ENCODE assay signal across 8 mouse cellular contexts in the genomic region with DNA sequence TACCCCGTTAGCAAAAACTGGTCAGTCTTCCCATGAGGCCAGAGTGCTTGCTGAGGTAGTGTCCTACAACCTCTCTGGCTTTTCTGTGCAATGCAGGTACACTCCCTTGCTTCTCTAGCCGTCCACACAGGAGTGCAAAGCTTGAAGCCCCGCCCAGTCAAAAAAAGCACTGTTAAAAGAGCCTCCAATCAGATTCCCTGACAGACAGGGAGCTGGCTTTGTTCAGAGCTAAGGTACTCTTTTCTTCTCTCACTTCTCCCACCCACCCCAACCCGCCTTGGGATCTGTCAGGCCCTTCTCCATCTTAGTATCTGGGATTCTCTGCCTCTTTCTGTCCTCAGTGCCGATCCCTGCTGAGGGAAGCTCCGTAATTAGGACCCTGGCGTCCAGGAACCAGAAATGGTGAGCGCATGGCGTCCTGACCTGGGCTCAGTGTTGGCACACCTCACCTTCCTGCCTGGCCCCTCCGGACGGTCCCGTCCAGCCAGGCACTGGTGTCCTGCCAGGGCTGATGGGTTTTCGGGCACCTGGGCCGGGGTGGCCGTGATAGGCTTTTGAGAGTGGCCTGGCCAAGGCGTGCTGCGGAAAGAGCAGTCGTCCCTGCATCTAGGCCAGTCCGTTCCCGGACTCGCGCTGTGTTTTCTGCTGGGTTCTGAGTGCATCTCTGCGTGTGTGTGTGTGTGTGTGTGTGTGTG. TPM values are rescaled to one million over a fixed set of nuclear protein-coding genes. Genes with fewer than 3 reads are reported as not detected.
DNase-seq lines count a peak whose midpoint lies in the region; ATAC-seq and TF ChIP-seq lines count a peak whose summit lies in the region.

No protein-coding gene starts in this region.

- ATAC-seq in forebrain, embryonic 14.5 days: peak; percentile 92
- peak; percentile 85 for ATAC-seq in midbrain, embryonic 13.5 days

- H3K4me1 ChIP-seq in kidney, adult 2 months (ENCODE audit: control insufficient read depth, insufficient read depth, low read length): no peaks in the 10 kb centered on the region
- H3K4me1 ChIP-seq in forebrain, embryonic 14.5 days (ENCODE audit: control insufficient read depth, insufficient read depth, low read length): no peaks in the 10 kb centered on the region
- H3K4me1 ChIP-seq in midbrain, embryonic 13.5 days (replicated peaks): 0 out of 2 replicates have a peak, but pooled peaks cover 2% of the 10 kb centered on the region

- no peak for TF ChIP-seq CTCF in kidney, adult 2 months (conservative IDR thresholded peaks at IDR 0.05; ENCODE audit: insufficient read depth, insufficient read length, low read depth, low read length)

- no peaks in the 10 kb centered on the region for H3K9me3 ChIP-seq in forebrain, embryonic 14.5 days (replicated peaks; ENCODE audit: control insufficient read depth, low read length)
- no peaks in the 10 kb centered on the region for H3K9me3 ChIP-seq in midbrain, embryonic 13.5 days

- H3K4me2 ChIP-seq in forebrain, embryonic 14.5 days (ENCODE audit: low read length): peak overlapping the region; percentile 63
- H3K4me2 ChIP-seq in midbrain, embryonic 13.5 days (replicated peaks): peak overlapping the region; percentile 67

- H3K9ac ChIP-seq in forebrain, embryonic 14.5 days (ENCODE audit: low read length): peak overlapping the region; percentile 77
- H3K9ac ChIP-seq in midbrain, embryonic 13.5 days (replicated peaks): peak overlapping the region; percentile 82

- DNase-seq in kidney, adult 2 months: no peak
- no peak for DNase-seq in kidney, postnatal 10 days
- peak; percentile 66 for DNase-seq in cerebellum, adult 11-12 months
- peak; percentile 77 for DNase-seq in forebrain, embryonic 14.5 days (ENCODE audit: low spot score)
- DNase-seq in left cerebral cortex, postnatal 4 days: peak; percentile 18
- no peak for DNase-seq in thymus, postnatal 25 days
- DNase-seq in spleen, postnatal 10 days (ENCODE audit: low spot score in 2 of 2): no peak

- H3K4me3 ChIP-seq in kidney, adult 2 months (ENCODE audit: insufficient read depth, low read depth, low read length): peak overlapping the region; percentile 47
- peak overlapping the region; percentile 48 for H3K4me3 ChIP-seq in forebrain, embryonic 14.5 days (ENCODE audit: low read depth, low read length)
- H3K4me3 ChIP-seq in midbrain, embryonic 13.5 days (replicated peaks): peak overlapping the region; percentile 60

- H3K27me3 ChIP-seq in kidney, adult 2 months (replicated peaks; ENCODE audit: control insufficient read depth, insufficient read depth, low read length): no peaks in the 10 kb centered on the region; the same call in 1 of the 2 replicates
- no peaks in the 10 kb centered on the region for H3K27me3 ChIP-seq in forebrain, embryonic 14.5 days (replicated peaks; ENCODE audit: control insufficient read depth, insufficient read depth, low read length)
- no peaks in the 10 kb centered on the region for H3K27me3 ChIP-seq in midbrain, embryonic 13.5 days

- TF ChIP-seq POLR2A in kidney, adult 2 months (IDR thresholded peaks at IDR 0.05; ENCODE audit: low read depth, low read length): no peak

- intact Hi-C loops in left cerebral cortex, postnatal 4 days (cut with DNase I): no loop called here

- H3K36me3 ChIP-seq in kidney, adult 2 months (ENCODE audit: control insufficient read depth, insufficient read depth, low read length): no peaks in the 10 kb centered on the region
- no peaks in the 10 kb centered on the region for H3K36me3 ChIP-seq in forebrain, embryonic 14.5 days (ENCODE audit: control insufficient read depth, insufficient read depth, low read length)
- no peaks in the 10 kb centered on the region for H3K36me3 ChIP-seq in midbrain, embryonic 13.5 days

- H3K27ac ChIP-seq in kidney, adult 2 months (ENCODE audit: insufficient read depth, low read depth, low read length): no peak overlapping the region
- H3K27ac ChIP-seq in forebrain, embryonic 14.5 days (ENCODE audit: low read depth, low read length): no peak overlapping the region; the same call in 1 of the 2 replicates
- H3K27ac ChIP-seq in midbrain, embryonic 13.5 days: peak overlapping the region; percentile 65

- 16% methylated on average over 23 of the region's 23 CpGs for WGBS in kidney, adult 2 months
- WGBS in forebrain, embryonic 14.5 days: 14% methylated on average over 23 of the region's 23 CpGs
- WGBS in midbrain, embryonic 13.5 days: 12% methylated on average over 23 of the region's 23 CpGs

RNA-seq across cellular contexts. Expression of gene Zfp619, which starts 30.3 kb away (rescaled TPM):
- polyA plus RNA-seq in kidney, adult 2 months (2012; rRNA removed): 0.41 and 0.52 TPM in 2 replicates
- 4.8 and 4.9 TPM in 2 replicates for polyA plus RNA-seq in forebrain, embryonic 14.5 days (2014; fragmentation: Nextera tagmentation; extraction: Ambion mirVana)
- total RNA-seq in left cerebral cortex, postnatal 4 days (2021): 1 to 10 TPM; 5.6 to 6.1 TPM
- 4.3 and 4.6 TPM in 2 replicates for polyA plus RNA-seq in midbrain, embryonic 13.5 days (2015; fragmentation: Nextera tagmentation; extraction: Ambion mirVana)

Comparison
In these comparisons a context has a peak if more than half of its experiments do, and no peak if none do; other contexts are left out.
1. DNase-seq: peak in cerebellum, adult 11-12 months (single experiment), forebrain, embryonic 14.5 days (single experiment) and left cerebral cortex, postnatal 4 days (single experiment); none in kidney, adult 2 months (single experiment), kidney, postnatal 10 days (single experiment), thymus, postnatal 25 days (single experiment) and spleen, postnatal 10 days (0 of 2).
2. Peak in every context shown above with its lines, with median percentiles within 50 percentile points of each other: H3K4me3 ChIP-seq.